Mouse (Mus musculus) kidney, adult 9 months (tissue): ENCODE measurements around the gene Dusp3.

ENCODE experiments used
- DNase-seq: peaks from one replicate; pipeline ENCODE4 v3.0.0; 2022

Gene Dusp3

GRCm38 (mm10) chr11:101986913-101987312 is at the start of gene Dusp3:
Dusp3 (minus strand) TSS chr11:101987013.
- DNase-seq: no peak

- no peak for DNase-seq
Measured at GRCm38 (mm10) chr11:102036336-102036735, 49.5 kb upstream of the Dusp3 start.

- no peak for DNase-seq
Measured at GRCm38 (mm10) chr11:102035456-102035960, 48.7 kb upstream of the Dusp3 start.

GRCm38 (mm10) chr11:102034887-102035286 is 48.1 kb upstream of the Dusp3 start:
- no peak for DNase-seq

- DNase-seq: no peak
Measured at GRCm38 (mm10) chr11:102033055-102033591, 46.3 kb upstream of the Dusp3 start.

- DNase-seq: no peak
Measured at GRCm38 (mm10) chr11:102031149-102031548, 44.3 kb upstream of the Dusp3 start.

GRCm38 (mm10) chr11:102029966-102030365 is 43.2 kb upstream of the Dusp3 start:
- no peak for DNase-seq

- DNase-seq: no peak
Measured at GRCm38 (mm10) chr11:102029304-102029703, 42.5 kb upstream of the Dusp3 start.

- DNase-seq: no peak
Measured at GRCm38 (mm10) chr11:102028087-102028816, 41.4 kb upstream of the Dusp3 start, which contains the start of gene Mpp3. Mpp3 (minus strand) TSS chr11:102028461.

GRCm38 (mm10) chr11:102027361-102028017 is 40.7 kb upstream of the Dusp3 start:
- DNase-seq: no peak

GRCm38 (mm10) chr11:102026694-102027360 is 40.0 kb upstream of the Dusp3 start:
- DNase-seq: peak; percentile 55

GRCm38 (mm10) chr11:102025991-102026660 is 39.3 kb upstream of the Dusp3 start:
- no peak for DNase-seq

GRCm38 (mm10) chr11:102025354-102025753 is 38.5 kb upstream of the Dusp3 start:
- DNase-seq: no peak

GRCm38 (mm10) chr11:102024875-102025274 is 38.1 kb upstream of the Dusp3 start:
- DNase-seq: no peak

GRCm38 (mm10) chr11:102024084-102024758 is 37.4 kb upstream of the Dusp3 start:
- no peak for DNase-seq

GRCm38 (mm10) chr11:102023406-102023805 is 36.6 kb upstream of the Dusp3 start:
- DNase-seq: no peak

GRCm38 (mm10) chr11:102021196-102021595 is 34.4 kb upstream of the Dusp3 start:
- DNase-seq: no peak

GRCm38 (mm10) chr11:102019736-102020135 is 32.9 kb upstream of the Dusp3 start:
- no peak for DNase-seq

- no peak for DNase-seq
Measured at GRCm38 (mm10) chr11:102016136-102016535, 29.3 kb upstream of the Dusp3 start.

- no peak for DNase-seq
Measured at GRCm38 (mm10) chr11:102015472-102015871, 28.7 kb upstream of the Dusp3 start.

- no peak for DNase-seq
Measured at GRCm38 (mm10) chr11:102013201-102013600, 26.4 kb upstream of the Dusp3 start.

GRCm38 (mm10) chr11:102011510-102011909 is 24.7 kb upstream of the Dusp3 start:
- no peak for DNase-seq
